Mouse (Mus musculus) ES-CJ7 (cell line): Measurements from ENCODE around the gene Hbq1b.
"Not testable (repeated sequence)": the region's sequence is repeated elsewhere in the genome, so short reads cannot be mapped to it uniquely, and the experiment has no call there.

Source experiments
- DNase-seq: peaks from one replicate; pipeline ENCODE4 v3.0.0; 2011; ENCODE audit warnings: low read depth, low spot score

Gene Hbq1b

DNA sequence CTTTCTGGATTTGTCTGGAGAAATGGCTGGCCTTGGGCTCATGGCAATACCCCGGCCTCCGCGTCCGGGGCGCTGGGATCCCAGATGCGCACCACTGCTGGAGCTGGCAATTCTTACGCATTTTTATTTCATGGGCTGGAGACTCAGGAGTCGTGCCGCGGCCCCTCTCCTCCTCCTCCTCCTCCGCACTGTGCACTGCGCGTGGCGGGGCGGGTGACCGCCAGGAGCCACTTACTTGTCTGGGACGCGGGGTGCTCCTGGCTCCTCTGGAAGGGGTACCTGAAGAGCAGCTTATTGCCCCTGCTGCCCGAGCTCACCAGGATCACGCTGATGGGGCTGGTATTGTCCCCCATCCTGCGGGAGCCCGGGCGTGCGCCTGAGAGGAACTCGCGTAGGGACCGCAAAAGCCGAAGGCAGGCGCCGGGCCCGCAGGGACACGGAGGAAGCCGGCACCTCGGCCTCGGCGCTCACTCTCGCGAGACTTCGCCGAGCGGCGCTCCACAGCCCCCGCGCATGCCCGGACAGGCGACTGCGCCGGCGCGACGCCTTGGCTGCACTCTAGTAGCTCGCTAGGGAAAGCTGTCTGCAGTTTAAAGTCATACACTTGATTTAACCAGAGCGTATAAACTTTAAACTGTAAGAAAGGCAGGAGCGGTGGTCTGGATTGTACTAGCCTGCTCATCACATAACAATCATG, 19.4 kb upstream of the Hbq1b start, which contains the start of gene Nprl3:
Nprl3 (minus strand) TSS at position 520 of the 697 bp plus-strand sequence.
- peak; percentile 94 for DNase-seq

DNA sequence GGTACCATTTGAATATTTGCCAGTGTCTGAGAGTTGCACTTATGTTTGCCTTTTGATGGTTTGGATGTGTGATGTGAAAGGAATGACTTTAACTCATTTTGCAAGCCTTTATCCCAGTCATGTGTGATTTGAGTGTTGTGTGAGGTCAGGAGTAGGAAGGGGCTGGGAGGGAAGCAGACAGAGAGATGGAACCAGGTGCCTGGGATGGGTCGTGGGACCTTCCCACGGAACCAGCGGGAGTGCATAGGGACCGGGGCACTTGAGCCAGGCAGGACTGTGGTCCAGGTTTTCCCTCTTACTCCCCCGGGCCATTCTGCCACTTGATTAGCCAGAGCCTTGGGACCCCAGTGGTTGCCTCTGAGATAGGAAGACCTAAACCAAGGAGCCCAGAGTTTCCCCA, 18.8 kb upstream of the Hbq1b start:
- DNase-seq = peak; percentile 27

DNA sequence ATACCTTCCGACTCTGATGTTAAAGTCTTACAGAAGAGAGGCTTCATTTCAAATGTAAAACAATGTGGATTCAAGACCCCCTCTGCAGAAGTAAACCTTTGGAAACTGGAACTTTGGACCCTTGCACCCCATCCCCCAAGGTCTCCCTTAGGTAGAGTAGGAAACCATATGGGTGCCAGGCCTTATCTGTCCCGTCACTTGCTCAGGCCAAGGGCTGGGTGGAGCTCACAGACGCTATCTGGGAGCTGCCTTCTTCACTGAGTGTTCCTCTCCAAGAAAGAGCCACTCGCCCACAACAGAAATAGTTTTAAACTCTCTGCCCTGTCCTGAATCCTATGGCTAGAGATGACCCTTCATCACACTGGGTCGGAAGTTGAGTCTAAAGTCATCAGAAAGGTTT, 17.8 kb upstream of the Hbq1b start:
- no peak for DNase-seq

DNA sequence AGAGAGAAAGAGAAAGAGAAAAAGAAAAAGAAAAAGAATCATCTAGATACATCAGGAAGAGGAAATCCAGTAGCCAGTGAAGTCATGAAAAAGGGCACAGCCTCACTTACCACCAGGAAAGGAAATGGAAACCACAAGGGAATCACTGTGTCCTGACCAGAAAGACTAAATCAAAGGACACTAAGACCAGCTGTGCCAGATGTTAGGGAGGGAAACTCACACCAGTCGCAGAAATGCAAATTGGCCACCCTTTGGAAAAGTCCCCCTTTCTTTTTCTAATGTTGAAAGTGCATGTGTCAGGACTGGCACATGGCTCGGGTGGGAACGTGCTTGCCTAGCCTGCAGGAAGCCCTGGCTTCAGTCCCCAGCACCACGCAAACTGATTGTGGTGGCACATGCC, 15.6 kb upstream of the Hbq1b start:
- DNase-seq = no peak

DNA sequence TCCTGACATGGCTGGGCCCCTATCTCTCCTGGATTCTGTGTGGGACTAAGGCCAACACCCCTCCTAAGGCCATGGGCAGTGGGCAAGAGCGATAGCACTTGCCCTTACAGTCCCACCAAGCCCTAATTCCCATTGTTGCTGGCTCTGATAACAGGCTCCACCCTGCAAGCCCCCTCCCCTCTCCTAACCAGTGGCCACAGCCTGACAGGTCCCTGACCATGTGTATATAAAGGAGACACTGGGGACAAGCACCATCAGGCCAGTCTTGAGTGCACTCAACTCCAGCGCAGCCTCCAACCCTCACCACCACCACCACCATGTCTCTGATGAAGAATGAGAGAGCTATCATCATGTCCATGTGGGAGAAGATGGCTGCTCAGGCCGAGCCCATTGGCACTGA, 10.4 kb upstream of the Hbq1b start, which contains the start of gene Hba-x:
Hba-x (plus strand) TSS at position 54 of the 400 bp plus-strand sequence.
- DNase-seq = no peak

DNA sequence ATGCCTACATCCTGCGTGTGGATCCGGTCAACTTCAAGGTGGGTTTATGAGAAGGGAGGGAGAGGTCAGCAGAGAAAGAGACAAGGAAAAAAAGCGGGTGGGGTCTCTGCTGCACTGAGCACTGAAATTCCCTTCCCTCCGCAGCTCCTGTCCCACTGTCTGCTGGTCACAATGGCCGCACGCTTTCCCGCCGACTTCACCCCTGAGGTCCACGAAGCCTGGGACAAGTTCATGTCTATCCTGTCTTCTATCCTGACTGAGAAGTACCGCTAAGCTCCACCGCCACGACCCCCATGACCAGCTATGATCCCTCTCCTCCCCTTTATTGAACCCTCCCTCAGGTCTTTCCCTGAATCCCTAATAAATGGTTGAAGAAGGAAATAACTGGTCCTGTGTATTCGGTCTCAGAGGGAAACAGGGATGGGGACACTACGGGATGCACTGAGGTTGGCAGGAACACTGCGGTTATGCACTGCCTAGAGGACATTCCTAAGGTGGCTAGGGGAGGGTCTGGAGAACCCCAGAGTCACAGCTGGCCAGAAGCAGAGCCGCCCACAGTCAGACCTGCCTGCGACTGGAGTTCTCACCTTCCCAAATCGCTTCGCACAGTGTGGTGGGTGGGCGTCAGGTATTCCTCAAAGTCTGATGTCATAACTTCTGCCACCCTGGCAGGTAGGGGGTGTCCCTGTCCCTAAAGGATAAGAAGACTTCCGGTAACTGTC, 8.9 kb upstream of the Hbq1b start:
- no peak for DNase-seq

DNA sequence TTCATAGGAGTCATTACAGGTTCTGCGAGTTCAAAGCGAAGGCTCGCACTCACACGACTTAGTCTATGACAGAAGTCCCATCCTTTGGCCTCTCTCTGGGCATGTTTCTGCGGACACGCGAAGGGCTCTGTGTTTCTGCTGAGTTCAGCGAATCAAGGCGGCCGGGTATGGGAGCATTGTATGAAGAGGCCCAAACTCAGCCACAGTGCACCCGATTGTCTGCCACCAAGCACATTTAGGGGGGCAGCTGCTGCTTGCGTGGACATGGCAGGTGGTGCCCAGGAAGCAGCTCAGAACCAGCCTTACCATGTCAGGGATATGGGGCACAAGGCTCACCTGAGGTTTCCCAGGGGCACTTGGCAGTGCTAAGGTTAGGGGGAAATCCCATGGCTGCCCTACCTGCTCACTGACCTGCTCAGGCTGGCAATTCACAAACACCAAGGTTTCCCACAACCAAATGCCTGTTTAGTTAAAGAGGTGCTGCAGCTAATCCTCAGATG, 8.3 kb upstream of the Hbq1b start:
- no peak for DNase-seq

DNA sequence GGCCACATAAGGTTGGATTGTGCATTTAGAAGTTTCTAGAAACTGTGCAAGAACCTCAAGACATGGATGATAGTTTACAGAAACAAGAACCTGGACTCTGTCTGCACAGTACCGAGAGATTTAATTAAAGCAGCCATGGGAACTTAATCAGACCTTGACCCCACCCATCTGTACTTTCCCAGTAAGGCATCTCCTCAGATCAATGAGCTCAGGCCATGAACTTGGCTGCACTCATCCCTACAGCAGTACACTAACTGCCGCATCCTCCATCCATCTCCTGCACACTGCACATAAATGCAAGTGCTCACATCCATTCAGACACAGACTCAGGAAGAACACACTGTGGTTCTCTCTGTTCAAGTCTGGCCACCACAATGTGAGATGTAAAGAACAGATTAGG, 6.1 kb upstream of the Hbq1b start:
- no peak for DNase-seq

DNA sequence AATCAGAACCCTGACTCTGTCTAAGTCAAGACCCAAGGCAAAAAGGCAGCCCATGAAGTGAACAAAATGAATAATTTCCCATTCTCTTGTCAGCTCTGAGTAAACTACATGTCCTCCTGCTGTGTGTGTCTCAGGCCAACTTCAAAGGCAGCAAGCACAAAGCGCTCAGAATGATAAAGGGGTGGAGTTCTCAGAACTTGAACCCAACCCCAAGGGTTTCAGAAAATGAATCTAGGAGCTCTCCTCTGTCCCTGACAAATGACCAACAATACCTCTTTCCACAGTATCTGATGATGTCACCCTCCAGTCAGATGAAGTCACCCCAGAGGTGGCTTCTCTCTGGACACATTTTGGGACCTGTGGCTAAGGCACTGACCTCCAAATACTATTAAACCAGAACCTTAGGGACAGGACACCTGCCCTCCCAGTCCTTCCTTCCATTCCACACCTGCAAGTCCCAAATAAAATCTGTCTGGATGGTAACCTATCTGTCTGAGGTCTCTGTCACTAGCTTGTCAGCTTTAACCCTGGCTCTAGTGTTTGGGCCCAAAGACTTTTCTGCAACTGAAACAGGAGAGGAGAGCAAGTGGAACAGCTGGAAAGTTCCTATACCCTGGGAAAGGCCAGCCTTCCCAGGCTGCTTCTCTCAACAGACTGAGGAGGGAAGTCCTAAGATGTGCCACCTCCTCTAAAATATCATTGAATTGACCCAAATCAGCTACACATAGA, 5.2 kb upstream of the Hbq1b start:
- no peak for DNase-seq

DNA sequence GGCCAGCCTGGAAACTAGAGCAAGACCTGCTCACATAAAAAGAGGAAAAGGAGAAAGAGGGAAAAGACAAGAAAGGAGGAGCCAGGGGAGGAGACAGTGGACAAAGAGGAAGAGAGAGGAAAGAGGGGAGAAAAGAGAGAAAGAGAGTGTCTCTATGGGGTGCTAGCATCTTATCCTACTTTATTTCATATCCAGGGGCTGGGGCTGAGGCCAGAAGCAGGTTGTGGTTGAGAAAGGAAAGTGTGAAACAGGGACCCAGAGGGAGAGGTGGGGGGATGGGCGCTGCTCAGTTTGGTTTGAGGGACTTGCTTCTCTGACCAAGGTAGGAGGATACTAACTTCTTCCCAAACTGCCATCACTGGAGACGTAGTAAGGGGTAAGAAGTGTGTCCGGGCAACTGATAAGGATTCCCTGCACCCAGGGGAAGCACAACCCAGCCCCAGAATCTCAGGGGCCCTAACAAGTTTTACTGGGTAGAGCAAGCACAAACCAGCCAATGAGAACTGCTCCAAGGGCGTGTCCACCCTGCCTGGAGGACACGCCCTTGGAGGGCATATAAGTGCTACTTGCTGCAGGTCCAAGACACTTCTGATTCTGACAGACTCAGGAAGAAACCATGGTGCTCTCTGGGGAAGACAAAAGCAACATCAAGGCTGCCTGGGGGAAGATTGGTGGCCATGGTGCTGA, 3.5 kb upstream of the Hbq1b start, which contains the start of gene Hba-a1:
Hba-a1 (plus strand) TSS at position 421 of the 687 bp plus-strand sequence.
- DNase-seq = not testable (repeated sequence)

DNA sequence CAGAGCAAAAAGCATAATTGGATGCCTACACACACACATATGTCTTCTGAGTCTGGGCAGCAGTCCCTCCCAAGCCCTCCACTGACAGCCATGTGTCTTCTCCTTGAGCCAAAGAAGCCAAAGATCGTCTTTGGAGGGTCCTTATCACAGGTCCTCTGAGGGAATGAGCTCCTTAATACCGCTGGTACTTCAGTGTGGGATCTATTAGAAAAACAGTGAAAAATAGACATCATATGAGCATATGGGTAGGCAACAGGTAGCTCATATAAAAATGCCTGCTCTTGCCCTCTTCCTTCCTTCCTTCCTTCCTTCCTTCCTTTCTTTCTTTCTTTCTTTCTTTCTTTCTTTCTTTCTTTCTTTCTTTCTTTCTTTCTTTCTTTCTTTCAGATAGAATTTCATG, 2.2 kb upstream of the Hbq1b start:
- DNase-seq = not testable (repeated sequence)

DNA sequence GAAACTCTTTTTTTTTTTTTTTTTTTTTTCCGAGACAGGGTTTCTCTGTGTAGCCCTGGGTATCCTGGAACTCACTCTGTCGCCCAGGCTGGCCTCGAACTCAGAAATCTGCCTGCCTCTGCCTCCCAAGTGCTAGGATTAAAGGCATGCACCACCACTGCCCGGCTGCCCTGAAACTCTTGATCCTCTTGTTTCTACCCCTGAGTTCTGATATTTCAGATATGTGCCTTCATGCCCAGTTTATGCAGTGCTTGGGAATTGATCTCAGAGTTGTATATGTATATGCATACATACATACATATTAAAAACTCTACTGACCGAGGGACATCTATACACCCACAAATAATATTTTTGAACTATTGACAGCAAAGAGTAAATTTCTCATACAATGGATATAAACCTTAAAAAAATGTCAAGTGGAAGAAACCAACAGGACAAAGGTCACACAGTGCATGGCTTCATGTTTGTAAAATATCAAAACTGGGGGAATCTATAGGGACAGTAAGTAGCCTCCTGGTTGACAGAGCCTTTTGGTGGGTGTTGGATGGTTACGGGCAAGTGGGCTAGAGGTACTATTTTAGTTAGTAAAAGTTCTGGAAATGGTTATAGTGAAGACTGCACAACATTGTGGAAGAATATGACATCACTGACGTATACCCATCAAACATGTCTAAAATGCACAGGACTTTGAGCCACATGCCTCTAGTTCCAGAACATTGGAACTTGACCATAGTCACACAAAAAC, 1.6 kb upstream of the Hbq1b start:
- DNase-seq = no peak

DNA sequence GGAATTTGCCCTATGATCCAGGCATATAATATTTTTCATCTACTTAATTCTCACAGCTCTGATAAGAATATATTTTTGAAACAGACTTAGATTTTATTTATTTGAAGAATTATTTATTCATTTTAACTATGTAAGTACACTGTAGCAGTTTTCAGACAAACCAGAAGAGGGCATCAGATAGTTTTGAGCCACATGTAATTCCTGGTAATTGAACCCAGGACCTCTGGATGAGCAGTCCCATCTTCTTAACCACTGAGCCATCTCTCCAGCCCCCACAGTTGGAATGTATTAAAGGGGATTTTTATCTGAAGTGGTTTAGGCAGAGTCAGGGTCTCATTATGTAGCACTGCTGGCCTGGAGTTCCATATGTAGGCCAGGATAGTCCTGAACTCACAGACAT, 878 bp upstream of the Hbq1b start:
- not testable (repeated sequence) for DNase-seq

DNA sequence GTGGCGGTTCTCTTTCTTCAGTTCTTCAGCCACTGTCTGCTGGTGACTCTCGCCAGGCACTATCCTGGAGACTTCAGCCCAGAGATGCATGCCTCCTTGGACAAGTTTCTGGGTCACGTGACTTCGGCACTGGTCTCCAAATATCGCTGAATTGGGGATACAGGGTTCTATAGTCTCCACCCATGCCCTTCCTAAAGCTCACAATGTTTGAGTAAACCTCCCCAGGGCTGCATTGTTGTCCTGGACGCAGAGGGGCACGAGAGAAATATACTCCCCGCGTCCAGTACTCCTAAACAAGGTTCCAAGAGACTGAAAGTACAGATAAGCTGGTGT, 694 bp downstream of the Hbq1b start:
- peak; percentile 19 for DNase-seq

DNA sequence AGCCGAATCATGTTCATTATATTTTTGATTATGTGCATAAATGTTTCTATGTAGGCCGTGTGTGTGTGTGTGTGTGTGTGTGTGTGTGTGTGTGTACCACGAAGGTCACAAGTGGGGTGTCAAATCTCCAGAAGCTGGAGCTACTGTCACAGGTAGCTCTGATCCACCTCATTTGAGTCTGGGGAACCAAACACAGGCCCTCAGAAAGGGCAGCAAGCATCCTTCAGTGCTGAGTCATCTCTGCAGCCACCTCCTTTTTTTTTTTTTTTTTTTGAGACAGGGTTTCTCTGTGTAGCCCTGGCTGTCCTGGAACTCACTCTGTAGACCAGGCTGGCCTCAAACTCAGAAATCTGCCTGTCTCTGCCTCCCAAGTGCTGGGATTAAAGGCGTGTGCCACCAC, 6.1 kb downstream of the Hbq1b start:
- not testable (repeated sequence) for DNase-seq

DNA sequence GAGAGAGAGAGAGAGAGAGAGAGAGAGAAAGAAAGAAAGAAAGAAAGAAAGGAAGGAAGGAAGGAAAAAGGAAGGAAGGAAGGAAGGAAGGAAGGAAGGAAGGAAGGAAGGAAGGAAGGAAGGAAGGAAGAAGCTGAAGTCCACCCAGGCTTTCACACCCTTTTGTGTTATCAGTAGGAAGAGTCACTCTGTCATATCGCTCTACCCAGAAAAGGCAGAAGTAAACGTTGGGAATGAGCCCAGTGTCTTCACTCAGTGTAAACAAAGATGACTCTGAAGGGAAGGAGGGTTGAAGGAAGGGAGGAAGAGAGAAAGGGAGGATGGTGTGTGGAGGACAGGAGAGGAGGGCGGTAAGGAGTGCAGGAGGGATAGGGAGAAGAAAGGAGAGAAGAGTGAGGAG, 6.7 kb downstream of the Hbq1b start:
- not testable (repeated sequence) for DNase-seq

DNA sequence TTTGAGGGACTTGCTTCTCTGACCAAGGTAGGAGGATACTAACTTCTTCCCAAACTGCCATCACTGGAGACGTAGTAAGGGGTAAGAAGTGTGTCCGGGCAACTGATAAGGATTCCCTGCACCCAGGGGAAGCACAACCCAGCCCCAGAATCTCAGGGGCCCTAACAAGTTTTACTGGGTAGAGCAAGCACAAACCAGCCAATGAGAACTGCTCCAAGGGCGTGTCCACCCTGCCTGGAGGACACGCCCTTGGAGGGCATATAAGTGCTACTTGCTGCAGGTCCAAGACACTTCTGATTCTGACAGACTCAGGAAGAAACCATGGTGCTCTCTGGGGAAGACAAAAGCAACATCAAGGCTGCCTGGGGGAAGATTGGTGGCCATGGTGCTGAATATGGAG, 9.4 kb downstream of the Hbq1b start, which contains the start of gene Hba-a2:
Hba-a2 (plus strand) TSS at position 287 of the 400 bp plus-strand sequence.
- not testable (repeated sequence) for DNase-seq

DNA sequence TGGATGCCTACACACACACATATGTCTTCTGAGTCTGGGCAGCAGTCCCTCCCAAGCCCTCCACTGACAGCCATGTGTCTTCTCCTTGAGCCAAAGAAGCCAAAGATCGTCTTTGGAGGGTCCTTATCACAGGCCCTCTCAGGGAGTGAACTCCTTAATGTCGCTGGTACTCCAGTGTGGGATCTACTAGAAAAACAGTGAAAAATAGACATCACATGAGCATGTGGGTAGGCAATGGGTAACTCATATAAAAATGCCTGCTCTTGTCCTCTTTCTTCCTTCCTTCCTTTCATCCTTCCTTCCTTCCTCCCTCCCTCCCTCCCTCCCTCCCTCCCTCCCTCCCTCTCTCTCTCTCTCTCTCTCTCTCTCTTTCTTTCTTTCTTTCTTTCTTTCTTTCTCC, 10.7 kb downstream of the Hbq1b start:
- DNase-seq = not testable (repeated sequence)

DNA sequence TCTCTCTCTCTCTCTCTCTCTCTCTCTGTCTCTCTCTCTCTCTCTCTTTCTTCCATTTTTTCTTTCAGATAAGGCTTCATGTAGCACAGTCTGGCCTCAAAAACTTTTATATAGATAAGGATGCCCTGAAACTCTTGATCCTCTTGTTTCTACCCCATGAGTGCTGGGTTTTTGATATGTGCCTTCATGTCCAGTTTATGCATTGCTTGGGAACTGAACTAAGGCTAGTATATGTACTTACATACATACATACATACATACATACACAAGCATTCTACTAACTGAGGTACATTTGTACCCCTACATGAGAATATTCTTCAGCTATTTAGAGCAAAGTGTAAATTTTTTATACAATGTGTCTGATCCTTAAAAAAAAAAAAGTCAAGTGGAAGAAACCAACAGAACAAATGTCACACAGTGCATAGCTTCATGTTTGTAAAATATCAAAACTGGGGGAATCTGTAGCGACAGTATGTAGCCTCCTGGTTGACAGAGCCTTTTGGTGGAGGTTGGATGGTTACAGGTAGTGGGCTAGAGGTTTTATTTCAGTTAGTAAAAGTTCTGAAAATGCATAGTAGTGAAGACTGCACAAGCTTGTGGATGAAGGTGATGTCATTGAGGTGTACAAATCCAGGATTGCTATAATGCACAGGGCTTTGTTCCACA, 11.2 kb downstream of the Hbq1b start:
- DNase-seq = no peak

DNA sequence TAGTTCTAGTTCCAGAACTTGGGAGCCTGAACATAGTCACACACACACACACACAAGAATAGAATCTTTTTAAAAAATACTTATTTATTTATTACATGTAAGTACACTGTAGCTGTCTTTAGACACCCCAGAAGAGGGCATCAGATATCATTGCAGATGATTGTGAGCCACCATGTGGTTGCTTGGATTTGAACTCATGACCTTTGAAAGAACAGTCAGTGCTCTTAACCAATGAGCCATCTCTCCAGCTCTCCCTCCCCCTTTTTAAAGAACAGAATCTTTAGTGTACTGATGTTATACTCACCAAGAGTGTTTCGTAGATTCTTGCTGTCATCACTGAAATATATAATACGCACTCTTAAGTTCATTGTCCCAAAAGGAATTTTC, 11.8 kb downstream of the Hbq1b start:
- DNase-seq = no peak
